Mouse (Mus musculus) cerebellum, postnatal 25 days (tissue): ENCODE results near the gene Actr10.

Experiments
- DNase-seq, 2 experiments: peaks; one replicate each; pipeline ENCODE4 v3.0.0; 2021; ENCODE audit warnings: mixed read lengths in 2 of 2

The Actr10 gene

DNA sequence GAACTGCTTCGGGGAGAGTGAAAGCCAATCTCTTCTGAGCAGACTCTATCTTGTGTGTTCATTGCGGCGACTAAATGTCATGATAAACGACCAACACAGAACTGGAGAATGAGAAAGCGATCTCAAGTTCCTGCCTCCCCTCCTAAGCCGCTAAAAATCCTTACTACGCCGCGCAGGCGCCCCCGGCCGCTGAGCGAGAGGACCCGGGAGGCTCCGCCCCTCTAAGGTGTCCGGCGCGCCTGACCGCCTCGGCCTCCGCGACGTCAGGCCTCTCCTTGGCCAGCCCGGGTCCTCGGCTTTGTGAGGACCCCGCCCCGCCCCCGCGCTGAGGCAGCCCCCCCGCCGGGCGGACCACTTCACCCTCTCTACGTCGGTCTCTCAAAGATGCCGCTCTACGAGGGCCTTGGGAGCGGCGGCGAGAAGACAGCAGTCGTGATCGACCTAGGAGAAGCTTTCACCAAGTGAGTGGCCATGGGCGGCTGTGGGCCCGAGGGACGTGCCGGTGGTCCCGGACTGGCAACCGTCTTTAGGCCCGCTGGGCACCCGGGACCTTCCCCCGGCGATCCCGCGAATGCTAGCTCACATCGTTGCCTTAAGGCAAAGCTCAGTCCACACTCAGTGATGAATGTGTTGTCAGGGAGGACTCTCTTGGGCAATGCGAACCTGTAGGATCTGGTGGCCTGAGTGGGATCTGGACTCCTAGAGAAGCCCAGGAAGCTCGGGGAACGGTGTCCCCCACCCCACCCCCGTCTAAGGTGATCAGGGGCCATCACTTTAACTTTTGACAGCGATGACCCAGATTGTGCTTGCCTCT, at the start of gene Actr10:
Gene Actr10 (plus strand): TSS at position 287 of the 814 bp plus-strand sequence.
- DNase-seq: peak; percentile 93 to 97

DNA sequence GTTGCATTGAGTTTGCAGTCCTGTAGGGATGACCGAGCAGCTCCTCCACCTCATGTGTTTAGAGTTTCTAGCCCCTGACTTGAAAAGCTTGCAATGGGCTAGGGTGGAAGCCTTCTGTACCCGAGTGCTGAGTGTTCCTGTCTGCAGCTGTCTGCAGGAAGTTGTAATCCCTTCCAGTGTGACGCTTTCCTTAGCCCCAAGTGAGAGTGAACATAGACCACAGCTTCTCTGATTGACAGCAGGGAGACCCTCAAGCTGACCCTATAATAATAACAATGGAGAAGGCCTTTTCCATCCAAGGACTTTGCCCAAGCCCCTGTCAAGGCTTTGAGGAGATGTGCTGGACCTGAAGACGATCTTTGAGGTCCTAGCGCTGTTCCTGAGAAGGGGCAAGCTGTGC, 47.3 kb upstream of the Actr10 start:
- DNase-seq: no peak

DNA sequence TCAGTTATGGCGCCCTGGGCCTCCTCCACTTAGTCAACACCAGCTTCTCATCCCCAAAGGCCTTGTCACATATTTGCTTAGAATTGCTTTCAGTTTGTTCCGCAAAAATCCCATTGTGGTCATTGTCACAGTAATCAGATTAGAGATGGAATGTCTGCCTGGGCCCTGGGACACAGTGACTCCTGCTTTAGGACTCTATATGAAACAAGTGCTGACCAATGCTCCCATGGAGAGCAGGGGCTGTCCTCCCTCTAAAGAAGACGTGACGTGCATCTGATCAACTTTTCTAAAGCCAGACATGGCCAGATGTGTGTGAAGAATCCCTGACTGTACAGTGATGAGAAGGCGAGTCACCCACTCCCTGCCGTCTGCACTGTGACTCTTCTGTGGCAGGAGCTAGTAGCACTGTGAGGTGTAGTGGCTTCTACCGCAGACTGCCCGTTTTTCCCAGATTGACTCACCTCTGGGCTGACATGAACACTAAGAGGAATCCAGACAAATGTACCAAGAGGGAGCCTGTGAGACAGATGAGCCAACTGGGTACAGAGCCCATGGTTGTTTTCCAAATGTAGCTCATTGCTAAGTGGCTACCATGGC, 46.7 kb upstream of the Actr10 start:
- DNase-seq: no peak

DNA sequence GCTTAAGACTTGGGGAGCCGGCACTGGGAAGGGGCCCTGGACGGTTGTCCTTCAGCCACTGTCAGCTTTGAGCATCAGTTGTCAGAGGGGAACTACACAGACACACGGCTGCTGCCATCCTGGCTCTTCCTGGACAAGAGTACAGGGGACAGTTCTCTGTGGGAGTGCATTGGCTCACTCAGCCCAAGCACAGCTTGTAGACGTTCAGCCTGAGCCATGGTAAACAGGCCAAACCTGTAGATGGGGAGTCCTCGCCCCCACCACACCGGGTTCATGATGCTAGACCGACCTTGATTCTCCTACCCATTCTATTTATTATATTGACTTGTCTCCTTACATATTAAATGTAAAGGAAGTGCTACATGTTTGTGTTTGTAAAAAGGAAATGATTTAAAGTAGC, 42.4 kb upstream of the Actr10 start:
- DNase-seq: peak; percentile 61 to 67

DNA sequence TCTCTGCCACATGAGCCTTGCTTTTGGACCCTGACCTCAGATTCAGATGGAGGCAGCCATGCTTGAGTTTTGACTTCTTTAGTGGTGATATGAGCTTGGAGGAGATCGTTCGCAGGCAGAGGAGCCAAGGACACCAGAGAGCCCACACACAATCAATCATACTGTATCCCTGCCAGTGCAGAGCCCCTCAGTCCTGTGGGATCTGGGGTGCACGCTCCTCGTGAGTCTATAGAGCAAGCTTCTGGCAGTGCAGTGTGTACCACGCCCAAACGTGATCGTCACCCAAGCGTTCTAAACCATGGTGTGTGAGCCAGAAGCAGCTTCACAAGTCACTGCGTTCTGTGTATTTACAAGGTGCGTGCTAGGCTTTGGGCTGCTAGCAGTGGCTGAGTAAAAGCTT, 41.6 kb upstream of the Actr10 start:
- DNase-seq: no peak

DNA sequence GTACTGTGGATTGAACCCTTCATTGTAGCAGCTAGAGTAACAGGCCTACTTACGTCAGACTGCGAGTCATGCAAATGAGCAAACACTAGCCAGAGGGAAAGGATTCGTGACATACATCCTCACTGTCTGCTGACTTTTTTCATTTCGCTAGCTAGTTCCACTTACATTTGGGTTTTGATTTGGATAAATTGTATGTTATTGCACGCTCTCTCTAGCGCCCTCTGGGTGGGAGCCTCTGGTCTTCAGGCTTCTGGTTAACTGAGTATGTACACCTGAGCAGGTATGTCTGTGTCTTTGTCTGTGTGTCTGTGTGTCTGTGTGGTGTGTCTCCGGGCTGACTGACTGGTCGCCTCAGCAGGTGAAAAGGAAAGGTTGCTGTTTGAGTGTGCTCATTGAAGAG, 40.2 kb upstream of the Actr10 start:
- DNase-seq: peak in 1 of 2 experiments; percentile 66

DNA sequence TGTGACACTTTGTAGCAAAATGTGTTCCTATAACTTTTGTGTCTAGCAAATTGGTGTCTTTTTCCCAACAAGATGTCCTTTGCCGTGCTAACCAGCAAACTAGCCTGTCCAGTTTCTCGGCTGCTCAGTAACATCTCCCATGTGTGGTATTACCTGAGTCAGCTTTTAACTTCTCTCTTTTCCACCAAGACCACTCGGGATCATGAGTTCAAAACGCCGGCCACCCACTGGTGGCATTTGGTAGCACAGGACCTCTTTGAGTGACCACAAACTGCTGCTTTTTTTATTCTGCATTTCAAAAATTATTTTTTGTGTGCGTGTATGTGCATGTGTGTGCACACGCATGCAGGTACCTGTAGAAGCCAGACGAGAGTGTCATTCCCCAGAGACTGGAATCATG, 39.2 kb upstream of the Actr10 start:
- DNase-seq: peak in 1 of 2 experiments; percentile 51

DNA sequence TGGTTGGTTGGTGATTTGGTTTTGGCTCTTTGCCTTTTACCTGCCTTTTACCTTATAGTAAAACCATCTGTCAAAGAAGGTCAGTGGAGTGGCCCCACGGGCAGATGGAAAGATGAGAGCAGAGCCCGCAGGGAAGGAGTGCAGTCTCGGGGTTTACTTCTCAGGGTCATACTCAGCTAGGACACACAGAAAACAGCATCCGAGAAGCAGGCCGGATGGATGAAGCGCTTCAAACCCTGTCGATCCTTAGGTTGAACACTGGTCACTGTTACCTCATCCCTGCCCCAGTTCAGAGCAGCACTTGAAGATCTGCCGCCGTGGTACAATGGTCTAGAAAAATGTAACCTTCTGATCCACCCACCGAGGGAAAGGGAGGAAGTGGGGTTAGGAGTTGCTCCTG, 33.2 kb upstream of the Actr10 start:
- DNase-seq: no peak

DNA sequence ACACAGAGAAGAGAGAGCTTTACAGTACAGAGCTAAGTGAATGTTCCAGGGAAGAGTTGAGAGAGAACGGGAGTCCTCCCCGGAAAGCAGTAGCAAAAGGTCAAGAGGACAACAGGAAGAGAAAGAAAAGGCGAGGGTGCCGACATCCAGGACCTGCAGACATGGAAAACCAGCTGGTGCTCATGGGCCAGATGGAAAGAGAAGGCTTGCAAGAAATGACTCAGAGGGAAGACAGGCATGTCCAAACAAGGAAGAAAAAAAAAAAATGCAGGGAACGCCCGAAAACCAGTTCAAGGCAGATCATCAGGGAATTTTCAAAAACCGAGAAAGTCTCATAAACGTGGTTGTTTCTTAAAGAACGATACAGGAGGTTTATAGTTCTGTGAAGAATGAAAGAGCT, 30.8 kb upstream of the Actr10 start:
- no peak for DNase-seq

DNA sequence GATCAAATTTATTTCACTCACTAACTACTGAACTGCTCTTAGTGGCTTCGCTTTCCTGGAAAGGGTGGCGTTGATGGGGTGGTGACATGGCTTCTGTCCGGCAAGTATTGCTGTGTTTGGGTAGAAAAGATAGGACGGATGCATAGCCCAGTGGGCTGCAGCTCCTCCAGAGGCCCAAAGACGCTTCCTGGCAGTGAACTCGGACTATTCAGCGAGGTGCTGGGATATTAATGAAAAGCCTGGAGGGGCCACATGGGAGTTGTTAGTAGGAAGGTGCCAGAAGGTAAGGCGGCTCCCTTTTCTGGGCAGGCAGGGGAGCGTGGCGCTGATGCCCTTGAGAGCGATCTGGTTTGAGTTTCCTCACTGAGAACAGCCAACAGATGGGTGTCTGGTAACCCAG, 30.0 kb upstream of the Actr10 start:
- no peak for DNase-seq

DNA sequence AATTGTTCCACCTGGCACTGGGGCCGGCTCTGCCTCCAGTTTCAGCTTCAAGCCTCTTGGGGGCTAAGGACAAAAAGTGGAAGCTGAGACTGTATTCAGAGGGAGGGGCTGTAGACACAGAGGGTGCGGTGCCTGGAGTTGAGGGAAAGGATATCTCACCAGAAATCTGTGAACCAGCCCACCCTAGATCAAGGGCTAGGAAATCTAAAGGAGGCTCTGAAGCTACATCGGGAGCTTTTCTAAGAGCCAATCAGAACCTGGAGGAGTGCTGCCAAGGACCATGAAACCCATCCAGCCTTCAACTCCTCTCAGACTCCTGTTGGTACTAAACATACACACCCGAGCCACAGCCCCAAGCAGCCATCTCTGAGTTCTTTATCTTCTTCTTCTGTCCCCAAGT, 29.6 kb upstream of the Actr10 start:
- no peak for DNase-seq

DNA sequence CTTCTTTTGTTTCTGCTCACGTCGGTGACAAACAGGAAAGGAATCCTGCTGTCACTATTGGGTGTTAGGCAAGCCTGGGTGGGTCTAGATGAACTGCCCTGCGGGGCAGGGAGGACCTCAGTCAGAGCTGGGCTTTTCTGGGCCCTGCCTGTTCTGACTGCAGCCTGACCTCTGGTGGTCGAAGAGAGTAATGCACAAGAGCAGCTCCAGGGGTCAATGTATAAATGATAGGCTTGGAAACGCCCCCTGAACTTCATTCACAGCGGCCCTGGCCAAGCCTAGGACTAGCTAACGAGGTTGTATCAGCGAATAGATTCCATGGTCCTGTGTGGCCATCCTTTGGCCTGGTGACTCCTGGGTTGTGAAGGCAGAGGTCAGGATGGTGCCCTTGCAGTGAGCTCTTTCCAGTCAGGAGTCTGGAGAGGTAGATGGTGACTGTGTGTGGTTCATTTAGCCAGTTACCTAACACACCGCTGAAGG, 27.4 kb upstream of the Actr10 start:
- peak; percentile 87 to 88 for DNase-seq

DNA sequence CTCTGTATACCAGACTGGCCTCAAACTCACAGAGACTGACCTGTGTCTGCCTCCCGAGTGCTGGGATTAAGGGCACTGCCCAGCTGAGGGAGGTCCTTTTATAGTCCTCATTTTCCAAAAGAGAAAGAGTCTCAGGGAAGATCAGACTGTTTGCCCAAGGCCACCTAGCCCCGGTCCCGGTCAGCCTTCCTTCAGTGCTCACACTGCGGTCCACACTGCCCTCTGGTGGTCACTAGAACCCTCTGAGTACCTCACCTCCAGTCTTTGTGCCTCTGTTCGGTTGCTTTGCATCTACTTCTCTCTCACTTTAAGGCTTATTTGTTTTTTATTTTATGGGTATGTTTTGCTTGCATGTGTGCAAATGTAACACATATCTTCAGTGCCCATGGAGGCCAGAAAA, 26.6 kb upstream of the Actr10 start:
- DNase-seq: peak; percentile 87 to 94

DNA sequence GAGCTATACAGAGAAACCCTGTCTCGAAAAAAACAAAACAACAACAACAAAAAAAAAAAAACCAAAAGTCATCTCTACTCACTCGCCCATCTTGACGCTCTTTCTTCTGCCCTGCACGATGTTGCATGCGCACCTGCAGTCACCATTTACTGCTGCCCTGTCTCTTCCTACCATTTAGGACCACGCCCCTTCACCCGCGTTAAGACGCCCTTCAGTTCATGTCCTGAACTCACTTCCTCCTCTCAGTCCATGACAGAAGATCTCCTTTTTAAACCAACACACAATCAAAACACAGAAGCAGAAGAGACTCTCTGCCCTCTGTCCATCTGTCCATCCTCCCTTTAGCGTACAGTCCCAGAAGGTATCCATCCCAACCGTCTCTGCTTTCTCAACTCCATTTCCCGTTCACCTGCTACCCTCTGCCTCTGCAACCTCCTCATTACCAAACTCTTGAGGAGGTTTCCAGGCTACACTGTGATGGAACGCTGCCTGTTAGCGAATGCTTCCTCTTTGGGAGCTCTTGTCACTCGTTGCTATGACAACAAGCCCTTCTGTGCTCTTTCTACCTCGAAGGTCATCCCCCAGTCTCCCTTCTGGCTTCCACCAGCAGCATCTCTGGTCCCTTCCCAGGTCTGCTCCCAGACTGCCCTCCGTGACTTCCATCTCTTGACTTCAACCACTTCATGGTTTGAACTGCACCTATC, 25.8 kb upstream of the Actr10 start:
- no peak for DNase-seq

DNA sequence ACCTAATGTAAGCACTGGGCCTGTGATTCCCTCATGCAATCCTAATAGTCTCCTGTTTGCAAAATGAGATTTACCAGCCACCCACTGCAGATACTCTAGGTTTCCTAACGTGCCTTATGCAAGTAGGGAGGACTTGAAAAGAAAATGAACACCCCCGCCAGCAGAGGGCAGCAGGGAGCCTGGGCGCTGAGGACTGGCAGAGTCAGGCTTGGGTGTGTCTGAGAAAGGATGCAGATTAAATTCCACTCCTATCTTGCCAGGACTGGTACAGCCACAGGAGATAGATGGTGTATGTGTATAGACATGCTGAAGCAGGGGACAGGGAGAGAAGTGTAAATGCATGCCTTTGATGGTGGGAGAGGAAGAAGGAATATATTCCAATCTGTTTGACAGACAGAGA, 24.2 kb upstream of the Actr10 start:
- peak in 1 of 2 experiments; percentile 69 for DNase-seq

DNA sequence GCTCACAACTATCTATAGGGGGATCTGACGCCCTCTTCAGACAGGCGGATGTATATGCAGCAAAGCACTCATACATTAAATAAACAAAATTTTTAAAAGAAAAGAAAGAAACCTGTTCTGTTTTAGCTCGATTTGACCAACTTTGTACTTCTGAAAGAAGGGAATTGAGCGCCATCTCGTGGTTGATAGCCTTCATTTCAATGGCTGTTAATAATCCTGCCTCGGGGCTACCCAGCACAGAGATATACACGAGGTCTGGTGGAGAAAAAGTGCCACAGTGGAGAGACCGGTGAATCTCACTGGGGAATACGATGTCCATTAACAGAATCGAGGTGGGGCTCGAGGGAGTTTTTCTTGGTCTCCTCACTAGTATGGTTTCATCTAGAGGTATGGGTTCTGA, 23.3 kb upstream of the Actr10 start:
- DNase-seq: peak in 1 of 2 experiments; percentile 72

DNA sequence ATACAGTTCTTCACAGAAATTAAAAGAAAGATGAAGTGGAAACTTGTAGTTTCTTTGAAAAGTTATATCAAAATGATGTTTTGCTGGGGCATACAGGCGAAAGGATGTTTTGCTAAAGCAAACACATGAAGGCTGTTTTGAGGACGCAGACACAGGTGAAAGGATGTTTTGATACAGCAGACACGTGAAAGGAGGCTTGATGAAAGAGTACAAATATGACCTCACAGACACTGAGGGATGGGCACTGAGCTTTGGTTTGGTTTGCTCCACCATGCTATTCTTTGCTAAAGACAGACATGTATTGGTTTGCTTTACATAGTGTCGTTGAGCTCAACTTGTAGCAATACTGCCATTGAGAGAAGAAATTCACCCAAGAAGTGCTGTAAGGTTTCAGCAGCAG, 7.9 kb upstream of the Actr10 start:
- DNase-seq: no peak

DNA sequence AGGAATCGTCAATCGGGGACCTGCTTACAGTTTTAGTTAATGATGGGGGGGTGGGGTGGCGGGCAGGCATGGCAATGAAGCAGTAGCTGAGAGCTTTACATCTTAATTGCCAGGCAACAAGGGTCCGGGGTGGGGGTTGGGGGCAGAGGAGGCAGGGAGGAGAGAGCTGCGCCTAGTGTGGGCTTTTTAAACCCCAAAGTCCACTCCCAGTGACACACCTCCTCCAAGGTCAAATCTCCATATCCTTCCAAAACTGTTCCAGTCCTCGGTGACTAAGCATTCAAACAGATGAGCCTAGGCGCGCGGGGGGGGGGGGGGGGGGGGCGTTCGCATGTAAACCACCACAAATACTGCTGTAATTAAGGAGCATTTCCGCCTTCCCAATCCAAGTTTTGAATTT, 507 bp upstream of the Actr10 start:
- peak; percentile 21 to 39 for DNase-seq

DNA sequence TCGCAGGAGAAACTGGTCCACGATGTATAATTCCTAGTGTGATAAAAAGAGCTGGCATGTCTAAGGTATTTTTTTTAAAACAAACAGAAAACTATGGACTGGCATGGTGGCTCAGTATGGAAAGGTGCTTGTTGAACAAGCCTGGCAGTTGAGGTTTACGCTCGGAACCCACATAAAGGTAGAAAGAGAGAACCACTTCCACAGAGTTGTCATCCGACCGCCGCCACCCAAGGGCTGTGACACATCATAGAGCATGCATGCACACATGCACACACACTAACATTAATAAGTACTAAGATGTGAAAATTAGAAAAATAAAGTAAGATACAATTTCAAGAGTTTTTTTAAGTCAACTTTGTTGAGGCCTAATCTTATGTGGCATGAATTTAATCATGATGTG, 3.1 kb downstream of the Actr10 start:
- no peak for DNase-seq

DNA sequence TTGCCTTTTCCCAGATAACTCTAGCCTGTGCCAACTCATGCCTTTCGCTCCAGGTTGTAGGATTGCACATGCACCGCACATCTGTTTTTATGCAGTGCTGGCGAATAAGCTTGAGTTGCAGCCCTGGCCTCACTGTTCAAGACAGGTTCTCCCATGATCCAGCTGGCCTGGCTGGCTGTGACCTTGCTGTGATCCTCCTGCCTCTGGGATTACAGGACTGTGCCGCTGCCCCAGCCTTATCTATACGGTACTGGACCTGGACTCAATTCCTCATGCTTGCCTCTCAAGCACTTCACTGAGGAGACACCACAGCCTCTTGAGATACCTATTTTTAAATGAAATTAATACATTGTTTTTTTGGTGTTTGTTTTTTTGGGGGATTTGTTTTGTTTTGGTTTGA, 6.5 kb downstream of the Actr10 start:
- DNase-seq: no peak

DNA sequence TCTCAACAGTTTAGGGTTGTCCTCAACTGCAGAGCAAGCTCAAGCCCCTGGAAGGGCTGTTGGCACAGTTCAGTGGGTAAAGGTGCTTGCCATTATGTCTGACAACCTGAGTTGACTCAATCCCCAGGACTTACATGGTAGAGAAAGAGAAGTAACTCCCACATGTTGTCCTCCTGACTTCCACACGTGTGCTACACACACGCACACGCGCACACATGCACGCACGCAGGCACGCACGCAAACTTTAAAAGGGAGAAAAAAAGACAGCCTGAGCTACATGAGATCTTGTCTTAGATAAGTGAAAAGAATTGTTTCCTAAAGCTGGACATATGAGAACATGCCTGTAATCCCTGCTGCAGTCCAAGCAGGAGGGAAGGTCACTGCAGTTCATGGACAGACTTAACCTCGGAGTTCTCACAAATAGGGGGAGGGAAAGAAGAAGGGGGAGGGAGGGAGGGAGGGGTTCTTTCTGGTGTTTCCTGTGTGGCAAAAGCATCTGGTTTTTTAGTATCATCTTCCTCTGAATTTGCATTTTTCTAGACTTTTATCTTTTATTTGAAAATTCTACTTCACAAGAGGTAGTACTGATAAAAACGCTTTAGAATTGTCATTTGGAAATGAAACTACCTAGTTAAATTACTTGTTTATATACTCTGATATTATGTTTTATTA, 9.1 kb downstream of the Actr10 start:
- no peak for DNase-seq

DNA sequence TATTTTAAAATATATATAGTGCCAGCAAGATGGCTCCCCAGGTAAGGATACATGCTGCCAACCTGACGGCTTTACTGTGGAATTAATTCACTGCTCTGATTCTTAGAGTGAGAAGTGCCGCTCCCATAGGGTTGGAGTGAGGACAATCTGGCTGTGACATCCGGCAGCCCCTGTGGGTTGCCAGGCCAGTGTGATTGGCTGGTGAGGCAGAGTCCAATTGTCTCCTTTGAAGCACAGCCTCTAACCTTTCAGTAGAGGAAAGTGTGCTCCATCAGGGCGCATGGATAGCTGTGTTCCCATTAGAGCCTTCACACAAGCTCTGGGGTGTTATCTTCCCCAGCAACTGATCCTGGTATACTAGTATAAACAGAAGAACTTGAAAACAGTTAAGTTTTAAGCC, 21.0 kb downstream of the Actr10 start:
- no peak for DNase-seq

DNA sequence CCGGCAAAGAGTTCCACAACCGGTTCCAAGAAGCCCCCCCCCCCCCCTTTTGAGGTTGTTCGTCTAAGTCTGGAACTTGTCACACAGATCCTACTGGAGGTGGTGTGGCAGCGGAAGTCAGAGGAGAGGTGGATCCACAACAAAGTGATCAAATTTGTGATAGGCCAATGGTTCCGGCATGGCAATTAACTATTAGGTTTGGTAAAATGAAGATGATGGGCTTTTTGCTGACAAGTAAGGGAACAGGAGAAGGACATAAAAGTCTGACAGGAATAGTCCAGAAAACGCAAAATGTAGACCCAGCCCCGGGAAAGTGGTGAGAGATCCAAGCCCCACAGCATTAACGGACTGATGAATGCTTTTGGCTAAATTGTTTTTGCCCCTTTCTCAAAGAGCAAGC, 29.9 kb downstream of the Actr10 start:
- no peak for DNase-seq
